Mouse (Mus musculus) forebrain, embryonic 13.5 days (tissue): ENCODE results near the gene Snapin. TPM values are rescaled to one million over a fixed set of nuclear protein-coding genes. Genes with fewer than 3 reads are reported as not detected.

Experiments used
- ATAC-seq: fragments of 200-750 bp; cut with Nextera tagmentation; 2 replicates; pipeline ENCODE4 v1.8.0; 2017
- H3K27ac ChIP-seq: fragments of 300-500 bp; sonication (generic); 2 replicates; pipeline ENCODE4 v1.5.1; 2015; ENCODE audit warnings: inconsistent platforms, mild to moderate bottlenecking, moderate library complexity
- H3K27me3 ChIP-seq: fragments of 300-500 bp; sonication (generic); 2 replicates; pipeline ENCODE4 v1.6.1; 2015; ENCODE audit warnings: mild to moderate bottlenecking, inconsistent platforms
- H3K36me3 ChIP-seq: fragments of 300-500 bp; sonication (generic); 2 replicates; pipeline ENCODE4 v1.6.1; 2015; ENCODE audit warnings: mild to moderate bottlenecking, inconsistent platforms; ENCODE audit not compliant: poor library complexity, severe bottlenecking
- H3K4me1 ChIP-seq: fragments of 300-500 bp; sonication (generic); 2 replicates; pipeline ENCODE4 v1.6.1; 2015; ENCODE audit warnings: inconsistent platforms
- H3K4me2 ChIP-seq: fragments of 300-500 bp; sonication (generic); 2 replicates; pipeline ENCODE4 v1.6.1; 2015; ENCODE audit warnings: inconsistent platforms, mild to moderate bottlenecking, moderate library complexity
- H3K4me3 ChIP-seq: fragments of 300-500 bp; sonication (generic); 2 replicates; pipeline ENCODE4 v1.5.1; 2015; ENCODE audit warnings: mild to moderate bottlenecking, inconsistent platforms
- H3K9ac ChIP-seq: fragments of 300-500 bp; sonication (generic); 2 replicates; pipeline ENCODE4 v1.6.1; 2015; ENCODE audit warnings: mild to moderate bottlenecking, inconsistent platforms
- H3K9me3 ChIP-seq: fragments of 300-500 bp; sonication (generic); replicated peaks from 2 replicates; pipeline ENCODE4 v1.6.1; 2016; ENCODE audit warnings: inconsistent platforms
- WGBS: fragments of 180-500 bp; shearing (Covaris S2); methylation state at CpG from one replicate; pipeline ENCODE4 v1.1.7; 2015; 5-methylcytosine and 5-hydroxymethylcytosine counted together
- polyA plus RNA-seq: library from polyadenylated mRNA; unstranded; fragments of >200 nt; fragmentation: Nextera tagmentation; extraction: Ambion mirVana; gene quantifications from 2 replicates; pipeline ENCODE4 v1.2.1, GENCODE M21; 2015

Snapin gene
- polyA plus RNA-seq = 73.5 and 76.5 TPM in 2 replicates

- Histone ChIP-seq H3K27me3 (no peaks in the 10 kb centered on the region), H3K36me3 (peaks cover 44% of the 10 kb centered on the region), H3K9ac (peak within 1 kb of the TSS; percentile 77), H3K4me3 (peak within 1 kb of the TSS; percentile 73), H3K9me3 (no peaks in the 10 kb centered on the region), H3K4me2 (peak within 1 kb of the TSS; percentile 60), H3K4me1 (peaks cover 8% of the 10 kb centered on the region; the same call in 1 of the 2 replicates), H3K27ac (no peak within 1 kb of the TSS)
- 0% methylated on average over 37 of the region's 37 CpGs for WGBS
- ATAC-seq = peak; percentile 98
Measured at GRCm38 (mm10) chr3:90490696-90491256, at the start of gene Snapin. Gene Snapin, minus strand, starts transcription at chr3:90491033.

GRCm38 (mm10) chr3:90537905-90538296 lies 47.1 kb upstream of the Snapin start:
- 79% methylated on average over 5 of the region's 5 CpGs for WGBS
- ATAC-seq = no peak

GRCm38 (mm10) chr3:90537141-90537904 lies 46.5 kb upstream of the Snapin start, which contains the start of gene S100a16:
Gene S100a16, plus strand, starts transcription at chr3:90537254.
- Histone ChIP-seq H3K27ac (no peak within 1 kb of the TSS), H3K36me3 (no peaks in the 10 kb centered on the region), H3K27me3 (no peaks in the 10 kb centered on the region), H3K4me3 (no peak within 1 kb of the TSS), H3K4me2 (no peak within 1 kb of the TSS), H3K9ac (no peak within 1 kb of the TSS), H3K9me3 (no peaks in the 10 kb centered on the region), H3K4me1 (peaks cover 15% of the 10 kb centered on the region; the same call in 1 of the 2 replicates)
- WGBS = 43% methylated on average over 10 of the region's 10 CpGs
- no peak for ATAC-seq

More at GRCm38 (mm10) chr3:90537905-90538296, 47.1 kb upstream of the Snapin start:
- Histone ChIP-seq H3K27me3 (no peaks in the 10 kb centered on the region), H3K4me1 (peaks cover 17% of the 10 kb centered on the region; the same call in 1 of the 2 replicates), H3K4me3 (no peak overlapping the region), H3K4me2 (no peak overlapping the region), H3K9ac (no peak overlapping the region), H3K36me3 (no peaks in the 10 kb centered on the region), H3K27ac (no peak overlapping the region), H3K9me3 (no peaks in the 10 kb centered on the region)

- no peak for ATAC-seq
- Histone ChIP-seq H3K27me3 (no peaks in the 10 kb centered on the region), H3K9ac (no peak overlapping the region), H3K4me3 (no peak overlapping the region), H3K27ac (no peak overlapping the region), H3K36me3 (no peaks in the 10 kb centered on the region), H3K9me3 (no peaks in the 10 kb centered on the region), H3K4me1 (no peaks in the 10 kb centered on the region), H3K4me2 (no peak overlapping the region)
- 67% methylated on average over 1 of the region's 1 CpGs for WGBS
Measured at GRCm38 (mm10) chr3:90535446-90535845, 44.6 kb upstream of the Snapin start.

GRCm38 (mm10) chr3:90531713-90532112 lies 40.9 kb upstream of the Snapin start:
- Histone ChIP-seq H3K9ac (no peak overlapping the region), H3K4me3 (no peak overlapping the region), H3K27me3 (no peaks in the 10 kb centered on the region), H3K27ac (no peak overlapping the region), H3K4me1 (no peaks in the 10 kb centered on the region), H3K9me3 (no peaks in the 10 kb centered on the region), H3K36me3 (no peaks in the 10 kb centered on the region), H3K4me2 (no peak overlapping the region)
- ATAC-seq = no peak
- 76% methylated on average over 5 of the region's 5 CpGs for WGBS

- Histone ChIP-seq H3K27me3 (no peaks in the 10 kb centered on the region), H3K4me3 (no peak overlapping the region), H3K36me3 (no peaks in the 10 kb centered on the region), H3K9ac (no peak overlapping the region), H3K9me3 (no peaks in the 10 kb centered on the region), H3K27ac (no peak overlapping the region), H3K4me1 (no peaks in the 10 kb centered on the region), H3K4me2 (no peak overlapping the region)
- no peak for ATAC-seq
- WGBS = 90% methylated on average over 7 of the region's 7 CpGs
Measured at GRCm38 (mm10) chr3:90527291-90527873, 36.5 kb upstream of the Snapin start.

- WGBS = 80% methylated on average over 5 of the region's 5 CpGs
- Histone ChIP-seq H3K27me3 (no peaks in the 10 kb centered on the region), H3K36me3 (no peaks in the 10 kb centered on the region), H3K9ac (no peak within 1 kb of the TSS), H3K27ac (no peak within 1 kb of the TSS), H3K4me1 (no peaks in the 10 kb centered on the region), H3K9me3 (no peaks in the 10 kb centered on the region), H3K4me2 (no peak within 1 kb of the TSS), H3K4me3 (no peak within 1 kb of the TSS)
- no peak for ATAC-seq
Measured at GRCm38 (mm10) chr3:90526580-90526979, 35.7 kb upstream of the Snapin start, which contains the start of gene S100a14. Gene S100a14, plus strand, starts transcription at chr3:90526856.

- H3K4me1 ChIP-seq = no peaks in the 10 kb centered on the region
- no peaks in the 10 kb centered on the region for H3K36me3 ChIP-seq
- H3K27me3 ChIP-seq = no peaks in the 10 kb centered on the region
- no peaks in the 10 kb centered on the region for H3K9me3 ChIP-seq
- ATAC-seq = no peak
- no peak overlapping the region for H3K4me3 ChIP-seq
- H3K27ac ChIP-seq = no peak overlapping the region
- no peak overlapping the region for H3K4me2 ChIP-seq
- 79% methylated on average over 2 of the region's 2 CpGs for WGBS
- H3K9ac ChIP-seq = no peak overlapping the region
Measured at GRCm38 (mm10) chr3:90526076-90526475, 35.2 kb upstream of the Snapin start.

GRCm38 (mm10) chr3:90525421-90525820 lies 34.6 kb upstream of the Snapin start:
- ATAC-seq = no peak
- WGBS = 61% methylated on average over 4 of the region's 4 CpGs
- Histone ChIP-seq H3K4me3 (no peak overlapping the region), H3K9me3 (no peaks in the 10 kb centered on the region), H3K27me3 (0 out of 2 replicates have a peak, but pooled peaks cover 2% of the 10 kb centered on the region), H3K27ac (no peak overlapping the region), H3K9ac (no peak overlapping the region), H3K36me3 (no peaks in the 10 kb centered on the region), H3K4me2 (no peak overlapping the region), H3K4me1 (no peaks in the 10 kb centered on the region)

- no peak overlapping the region for H3K27ac ChIP-seq
- 87% methylated on average over 4 of the region's 4 CpGs for whole genome bisulfite sequencing
- H3K27me3 ChIP-seq = peaks cover 32% of the 10 kb centered on the region
- no peaks in the 10 kb centered on the region for H3K9me3 ChIP-seq
- peaks cover 17% of the 10 kb centered on the region for H3K4me1 ChIP-seq
- H3K4me2 ChIP-seq = no peak overlapping the region
- H3K4me3 ChIP-seq = no peak overlapping the region
- no peak for ATAC-seq
- no peaks in the 10 kb centered on the region for H3K36me3 ChIP-seq
- H3K9ac ChIP-seq = no peak overlapping the region
Measured at GRCm38 (mm10) chr3:90517711-90518110, 26.9 kb upstream of the Snapin start.

GRCm38 (mm10) chr3:90515789-90516188 lies 25.0 kb upstream of the Snapin start:
- no peak overlapping the region for H3K4me3 ChIP-seq
- no peaks in the 10 kb centered on the region for H3K9me3 ChIP-seq
- H3K27ac ChIP-seq = no peak overlapping the region
- no peak overlapping the region for H3K9ac ChIP-seq
- no peak for ATAC-seq
- H3K27me3 ChIP-seq = peaks cover 40% of the 10 kb centered on the region
- peaks cover 17% of the 10 kb centered on the region for H3K4me1 ChIP-seq
- no peaks in the 10 kb centered on the region for H3K36me3 ChIP-seq
- H3K4me2 ChIP-seq = no peak overlapping the region
- 85% methylated on average over 4 of the region's 4 CpGs for WGBS

- 35% methylated on average over 1 of the region's 1 CpGs for WGBS
- no peak overlapping the region for H3K27ac ChIP-seq
- peaks cover 17% of the 10 kb centered on the region for H3K4me1 ChIP-seq
- no peaks in the 10 kb centered on the region for H3K9me3 ChIP-seq
- H3K27me3 ChIP-seq = peaks cover 36% of the 10 kb centered on the region
- ATAC-seq = no peak
- peak overlapping the region; percentile 54; the same call in 1 of the 2 replicates for H3K9ac ChIP-seq
- no peaks in the 10 kb centered on the region for H3K36me3 ChIP-seq
- peak overlapping the region; percentile 66 for H3K4me2 ChIP-seq
- H3K4me3 ChIP-seq = peak overlapping the region; percentile 38
Measured at GRCm38 (mm10) chr3:90515242-90515641, 24.4 kb upstream of the Snapin start.
